Mouse (Mus musculus): ENCODE measurements around the gene Olfr60. TPM values are rescaled to one million over a fixed set of nuclear protein-coding genes. Genes with fewer than 3 reads are reported as not detected.

The Olfr60 gene
- not detected for total RNA-seq (2023)

DNA sequence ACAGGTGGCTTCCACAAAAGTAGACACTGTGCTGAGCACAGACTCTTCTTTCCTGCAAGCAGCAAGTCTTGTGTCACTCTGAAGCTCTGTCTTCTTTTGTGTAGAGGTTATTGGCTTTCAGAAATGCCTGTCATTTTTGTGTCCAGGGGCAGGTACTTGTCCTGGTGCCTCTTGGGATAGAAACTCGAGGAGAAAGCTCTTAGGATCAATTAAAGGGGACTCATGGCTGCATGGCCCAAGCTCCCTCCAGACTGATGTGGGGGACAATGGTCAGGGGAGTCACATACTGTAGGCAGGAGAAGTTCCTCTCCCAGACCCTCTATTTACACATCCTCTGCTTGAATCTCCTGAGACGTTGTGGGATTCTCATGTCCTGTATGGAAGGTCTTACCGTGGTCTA lies at the start of gene Olfr60:
Gene Olfr60, minus strand, starts transcription at position 101 of the 400 bp plus-strand sequence.

DNA sequence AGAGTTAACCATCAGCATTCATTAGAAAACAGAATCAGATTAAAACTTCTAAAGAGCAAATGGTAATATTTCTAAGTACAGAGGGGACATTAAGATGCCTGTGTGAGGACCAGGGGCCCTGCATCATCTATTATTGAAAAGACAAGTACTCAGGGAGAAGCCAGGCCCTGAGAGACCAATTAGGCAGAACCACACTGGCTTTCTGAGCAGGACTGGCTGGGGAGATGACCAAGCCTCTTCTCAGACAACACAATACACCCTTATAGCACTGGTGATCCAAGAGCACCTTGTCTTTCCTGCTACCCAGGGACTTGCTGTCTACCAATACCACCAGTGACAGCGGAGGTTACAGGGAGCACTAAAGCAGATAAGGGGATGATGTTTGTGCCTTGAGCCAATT lies 41.3 kb upstream of the Olfr60 start, which contains the start of gene Olfr531:
Gene Olfr531, minus strand, starts transcription at position 101 of the 400 bp plus-strand sequence.

DNA sequence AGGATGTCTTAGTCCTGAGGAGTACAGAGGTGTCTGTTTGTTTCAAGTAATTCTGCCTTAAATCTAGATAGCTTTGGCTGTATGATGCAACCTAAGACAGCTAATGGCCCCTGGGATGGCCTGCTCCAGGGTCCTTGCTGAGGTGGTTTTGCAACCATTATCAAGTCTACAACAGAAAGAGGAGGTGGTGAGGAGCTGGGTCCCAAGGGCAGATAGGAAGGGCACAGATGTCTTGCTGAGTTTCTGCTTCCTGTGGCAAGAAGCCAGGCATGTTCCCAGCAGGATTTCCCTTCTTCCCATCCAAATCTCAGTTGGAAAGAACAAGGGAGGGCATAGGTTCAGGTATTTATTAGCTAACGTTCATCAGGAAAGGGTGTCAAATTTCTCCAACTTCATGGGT lies 14.8 kb upstream of the Olfr60 start, which contains the start of gene Olfr530:
Gene Olfr530, minus strand, starts transcription at position 101 of the 400 bp plus-strand sequence.

GRCm38 (mm10) chr7:140333717-140334116 lies 27.8 kb downstream of the Olfr60 start, which contains the start of gene Olfr527:
Olfr527 (plus strand) TSS chr7:140334017.

DNA sequence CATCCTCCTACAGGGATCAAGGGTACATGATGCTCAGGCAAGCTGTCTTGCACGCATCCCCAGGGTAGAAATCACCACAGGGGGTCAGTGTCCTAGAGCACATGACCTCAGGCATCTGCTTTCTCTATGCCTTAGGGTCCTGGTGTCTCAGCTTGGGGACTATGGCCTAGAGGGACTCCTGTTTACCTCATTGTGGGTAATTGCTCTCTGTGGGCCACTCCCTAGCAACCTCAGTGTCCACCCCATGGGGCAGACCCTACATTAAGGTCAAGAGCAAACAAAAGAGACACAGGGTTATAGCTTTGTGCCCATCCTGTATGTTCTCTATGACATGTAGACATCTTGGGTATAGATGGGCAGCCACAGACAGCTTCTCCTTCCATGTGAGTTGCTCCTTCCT lies 40.9 kb downstream of the Olfr60 start, which contains the start of gene Olfr525:
Gene Olfr525, plus strand, starts transcription at position 301 of the 400 bp plus-strand sequence.

Other genes starting within 250 kb of the Olfr60 start
- 1 to 10 TPM; 5.7 to 6.3 TPM for gene Paox, start 245.9 kb downstream of the Olfr60 start, total RNA-seq (2023)
- 10 to 100 TPM; 33.6 to 34.2 TPM for gene Echs1, start 245.2 kb downstream of the Olfr60 start, total RNA-seq (2023)
- 10 to 100 TPM; 17.5 to 26.8 TPM for gene Mtg1, start 224.1 kb downstream of the Olfr60 start, total RNA-seq (2023)
- gene Sprn, start 206.8 kb downstream of the Olfr60 start, total RNA-seq (2023): not detected
- not detected for gene Olfr522, start 196.9 kb downstream of the Olfr60 start, total RNA-seq (2023)
- not detected for gene Olfr523, start 188.5 kb downstream of the Olfr60 start, total RNA-seq (2023)
- not detected for gene Olfr524, start 155.7 kb downstream of the Olfr60 start, total RNA-seq (2023)
- 1 to 10 TPM in 1 of 2 experiments, under 1 TPM in 1; 0.86 to 2.6 TPM for gene Cd163l1, start 143.4 kb downstream of the Olfr60 start, total RNA-seq (2023)
- gene 5830411N06Rik, start 114.4 kb downstream of the Olfr60 start, total RNA-seq (2023): 1 to 10 TPM; 3.6 to 4.5 TPM
- gene Olfr525, start 40.8 kb downstream of the Olfr60 start, total RNA-seq (2023): not detected
- gene Olfr527, start 27.7 kb downstream of the Olfr60 start, total RNA-seq (2023): not detected
- gene Olfr530, start 14.7 kb upstream of the Olfr60 start, total RNA-seq (2023): not detected
- not detected for gene Olfr531, start 41.2 kb upstream of the Olfr60 start, total RNA-seq (2023)
- gene Olfr532, start 60.0 kb upstream of the Olfr60 start, total RNA-seq (2023): not detected
- gene Olfr533, start 101.7 kb upstream of the Olfr60 start, total RNA-seq (2023): not detected
- not detected for gene Olfr535, start 122.5 kb upstream of the Olfr60 start, total RNA-seq (2023)
- not detected for gene Olfr536, start 145.7 kb upstream of the Olfr60 start, total RNA-seq (2023)
- not detected for gene Olfr538, start 206.2 kb upstream of the Olfr60 start, total RNA-seq (2023)
- not detected for gene Olfr46, start 239.6 kb upstream of the Olfr60 start, total RNA-seq (2023)